Mouse (Mus musculus) heart, postnatal 0 days (tissue): ENCODE data around the gene Cfap44. TPM values are rescaled to one million over a fixed set of nuclear protein-coding genes. Genes with fewer than 3 reads are reported as not detected.

Experiments used
- ATAC-seq: fragments of 200-750 bp; cut with Nextera tagmentation; 2 replicates; pipeline ENCODE4 v1.8.0; 2017; ENCODE audit warnings: low read depth, moderate number of reproducible peaks, moderate library complexity; ENCODE audit not compliant: insufficient read depth
- DNase-seq: peaks from one replicate; pipeline ENCODE4 v3.0.0-alpha.2; 2016; ENCODE audit warnings: low spot score
- H3K27ac ChIP-seq: fragments of 300-500 bp; sonication (generic); 2 replicates; pipeline ENCODE4 v1.5.1; 2014; ENCODE audit warnings: low read depth, mild to moderate bottlenecking
- H3K27me3 ChIP-seq: fragments of 300-500 bp; sonication (generic); 2 replicates; pipeline ENCODE4 v1.6.1; 2014; ENCODE audit warnings: low read length, mixed read lengths; ENCODE audit not compliant: control insufficient read depth, insufficient read depth
- H3K36me3 ChIP-seq: fragments of 300-500 bp; sonication (generic); replicated peaks from 2 replicates; pipeline ENCODE4 v1.6.1; 2014; ENCODE audit warnings: low read length, mixed read lengths; ENCODE audit not compliant: control insufficient read depth, insufficient read depth
- H3K4me1 ChIP-seq: fragments of 300-500 bp; sonication (generic); 2 replicates; pipeline ENCODE4 v1.6.1; 2014; ENCODE audit warnings: antibody characterized with exemption; ENCODE audit not compliant: control insufficient read depth, insufficient read depth
- H3K4me2 ChIP-seq: fragments of 300-500 bp; sonication (generic); 2 replicates; pipeline ENCODE4 v1.6.1; 2014; ENCODE audit warnings: low read depth, mild to moderate bottlenecking, low read length, moderate library complexity
- H3K4me3 ChIP-seq: fragments of 300-500 bp; sonication (generic); 2 replicates; pipeline ENCODE4 v1.5.1; 2014; ENCODE audit warnings: low read depth, low read length
- H3K9ac ChIP-seq: fragments of 300-500 bp; sonication (generic); replicated peaks from 2 replicates; pipeline ENCODE4 v1.6.1; 2014; ENCODE audit warnings: low read depth, low read length, mixed read lengths
- H3K9me3 ChIP-seq: fragments of 300-500 bp; sonication (generic); replicated peaks from 2 replicates; pipeline ENCODE4 v1.6.1; 2016; ENCODE audit warnings: low read length; ENCODE audit not compliant: control insufficient read depth
- CTCF ChIP-seq: IDR thresholded peaks from 2 replicates; pipeline ENCODE4 v1.5.1; 2016; ENCODE audit warnings: antibody characterized with exemption, control low read depth, low read depth
- EP300 ChIP-seq: IDR thresholded peaks from 2 replicates; pipeline ENCODE4 v1.6.1; 2016; ENCODE audit warnings: antibody characterized with exemption, low read depth
- WGBS: fragments of 180-500 bp; shearing (Covaris S2); extraction: QIAGEN DNeasy Blood & Tissue Kit; methylation state at CpG from one replicate; pipeline ENCODE4 v1.1.7; 2014; 5-methylcytosine and 5-hydroxymethylcytosine counted together
- polyA plus RNA-seq: library from polyadenylated mRNA; unstranded; fragments of >200 nt; fragmentation: Nextera tagmentation; extraction: Ambion mirVana; gene quantifications from 2 replicates; pipeline ENCODE4 v1.2.1, GENCODE M21; 2015
- total RNA-seq: library from RNA; depleted of rRNA; stranded (reverse); fragments of >200 nt; gene quantifications from 2 replicates; pipeline ENCODE4 v1.2.3, GENCODE M21; 2014; ENCODE audit warnings: low replicate concordance

The Cfap44 gene
- total and polyA plus RNA-seq, 2 experiments from 2014 or later = not detected

DNA sequence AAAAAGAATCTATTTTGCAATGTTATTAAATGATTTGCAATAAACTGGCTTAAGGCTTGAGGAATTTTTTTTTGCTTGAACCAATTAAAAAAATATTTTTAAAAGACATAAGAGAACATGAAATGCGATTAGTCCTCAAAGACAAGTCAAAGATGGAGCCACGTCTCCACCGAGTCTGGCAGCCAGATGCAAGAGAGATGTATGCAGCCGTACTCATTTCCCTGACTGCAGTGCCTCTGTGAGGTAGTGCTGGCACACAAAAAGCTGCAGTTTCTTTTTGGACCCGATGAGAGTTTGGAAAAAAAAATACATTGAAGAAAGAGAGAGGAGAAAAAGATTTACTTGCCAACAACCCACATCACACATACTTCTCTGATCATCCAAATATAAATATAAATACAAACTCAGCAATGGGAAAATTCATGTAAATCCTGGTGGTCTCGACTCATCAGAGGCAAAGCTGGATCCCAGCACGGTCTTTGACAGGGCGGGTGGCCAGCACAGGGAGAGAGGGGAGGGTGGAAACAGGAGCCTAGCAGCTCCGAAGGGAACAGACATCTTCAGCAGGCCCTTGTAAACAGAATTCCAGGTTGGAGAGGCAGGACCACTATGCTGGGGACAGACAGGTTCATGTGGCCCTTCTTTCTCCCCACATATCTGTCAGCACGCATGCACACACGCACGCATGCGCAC lies 116.1 kb downstream of the Cfap44 start:
- Histone ChIP-seq H3K9ac (no peak overlapping the region), H3K4me2 (no peak overlapping the region), H3K4me1 (no peaks in the 10 kb centered on the region), H3K27me3 (no peaks in the 10 kb centered on the region), H3K9me3 (no peaks in the 10 kb centered on the region), H3K27ac (no peak overlapping the region), H3K4me3 (no peak overlapping the region), H3K36me3 (no peaks in the 10 kb centered on the region)
- TF ChIP-seq CTCF (no peak), EP300 (no peak)
- 75% methylated on average over 13 of the region's 13 CpGs for WGBS
- ATAC-seq (no peak), DNase-seq (no peak)

- no peaks in the 10 kb centered on the region for H3K4me1 ChIP-seq
- H3K9ac ChIP-seq = no peak overlapping the region
- H3K4me2 ChIP-seq = no peak overlapping the region
- DNase-seq = no peak
- no peaks in the 10 kb centered on the region for H3K27me3 ChIP-seq
- TF ChIP-seq EP300 (no peak), CTCF (no peak)
- 65% methylated on average over 6 of the region's 6 CpGs for WGBS
- H3K4me3 ChIP-seq = no peak overlapping the region
- no peak overlapping the region for H3K27ac ChIP-seq
- H3K36me3 ChIP-seq = peaks cover 4% of the 10 kb centered on the region; the same call in 1 of the 2 replicates
- no peaks in the 10 kb centered on the region for H3K9me3 ChIP-seq
- ATAC-seq = no peak
Observed at GRCm38 (mm10) chr16:44516498-44516897, 121.9 kb downstream of the Cfap44 start.

DNA sequence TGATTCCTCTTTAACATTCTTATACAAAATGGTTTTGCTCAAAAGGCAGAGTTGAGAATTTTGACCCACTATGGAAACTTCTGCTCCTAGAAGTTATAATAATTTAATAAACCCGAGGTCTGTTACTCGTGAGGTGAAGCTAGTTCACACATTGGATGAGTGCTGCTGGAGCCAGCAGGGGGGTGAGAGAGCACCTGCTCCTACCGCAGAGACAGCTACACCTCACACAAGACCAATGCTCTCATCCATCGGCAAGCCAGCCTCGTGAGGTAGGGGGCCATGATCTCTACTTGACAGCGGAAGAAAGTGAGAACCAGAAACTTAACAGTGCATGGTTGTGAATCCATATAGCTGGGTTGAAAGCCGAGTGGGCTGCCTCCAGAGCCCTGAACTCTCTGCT lies 129.0 kb downstream of the Cfap44 start:
- H3K36me3 ChIP-seq = peaks cover 4% of the 10 kb centered on the region; the same call in 1 of the 2 replicates
- H3K9me3 ChIP-seq = no peaks in the 10 kb centered on the region
- no peaks in the 10 kb centered on the region for H3K27me3 ChIP-seq
- TF ChIP-seq EP300 = no peak
- TF ChIP-seq CTCF = no peak
- no peak overlapping the region for H3K4me3 ChIP-seq
- H3K9ac ChIP-seq = no peak overlapping the region
- H3K4me2 ChIP-seq = no peak overlapping the region
- H3K4me1 ChIP-seq = no peaks in the 10 kb centered on the region
- DNase-seq = no peak
- 74% methylated on average over 7 of the region's 7 CpGs for WGBS
- ATAC-seq = no peak
- H3K27ac ChIP-seq = no peak overlapping the region

DNA sequence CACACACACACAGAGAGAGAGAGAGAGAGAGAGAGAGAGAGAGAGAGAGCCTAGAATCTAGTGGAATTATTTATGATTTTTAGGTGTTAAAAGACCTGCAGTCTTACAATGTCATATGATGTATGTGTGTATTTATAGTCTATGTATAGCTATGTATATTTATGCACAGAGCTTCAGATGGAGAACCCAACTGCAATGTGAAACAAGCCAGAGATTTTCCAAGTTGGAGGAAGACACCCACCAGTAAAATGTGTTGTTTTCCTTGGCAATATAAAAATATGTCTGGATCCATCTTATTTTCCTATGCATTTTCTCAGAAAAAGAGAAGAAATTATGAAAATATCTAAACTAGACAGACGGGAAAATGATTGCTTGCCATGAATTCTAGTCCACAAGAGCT lies 131.4 kb downstream of the Cfap44 start:
- Histone ChIP-seq H3K4me2 (no peak overlapping the region), H3K9me3 (no peaks in the 10 kb centered on the region), H3K36me3 (no peaks in the 10 kb centered on the region), H3K27me3 (no peaks in the 10 kb centered on the region), H3K4me1 (0 out of 2 replicates have a peak, but pooled peaks cover 3% of the 10 kb centered on the region), H3K27ac (no peak overlapping the region), H3K9ac (no peak overlapping the region), H3K4me3 (no peak overlapping the region)
- no peak for ATAC-seq
- TF ChIP-seq EP300 (no peak), CTCF (no peak)
- no peak for DNase-seq
- WGBS = 81% methylated on average over 1 of the region's 1 CpGs

DNA sequence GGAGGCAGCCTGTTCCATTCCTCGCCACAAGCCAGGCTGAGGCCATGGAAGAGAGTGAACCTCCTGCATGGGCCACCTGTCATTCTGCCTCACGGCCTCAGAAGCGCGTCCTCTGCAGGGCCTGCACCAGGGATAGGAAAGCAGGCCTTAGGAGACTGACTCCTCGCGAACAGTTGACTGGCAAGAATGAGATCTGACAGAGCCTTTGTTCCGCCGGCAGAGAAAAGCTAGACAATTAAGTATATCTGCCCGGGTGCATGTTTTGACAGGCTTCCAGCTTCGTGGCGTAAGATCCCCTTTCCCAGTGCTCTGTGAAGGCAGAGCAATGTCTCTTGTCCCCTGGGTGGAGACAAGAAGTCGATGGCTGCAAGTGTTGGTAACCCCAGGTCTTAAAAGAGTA lies 132.1 kb downstream of the Cfap44 start:
- Histone ChIP-seq H3K36me3 (no peaks in the 10 kb centered on the region), H3K4me1 (0 out of 2 replicates have a peak, but pooled peaks cover 3% of the 10 kb centered on the region), H3K4me3 (no peak overlapping the region), H3K4me2 (peak overlapping the region; percentile 19; the same call in 1 of the 2 replicates), H3K9ac (no peak overlapping the region), H3K9me3 (no peaks in the 10 kb centered on the region), H3K27me3 (no peaks in the 10 kb centered on the region), H3K27ac (no peak overlapping the region)
- ATAC-seq (peak; percentile 51; the same call in 1 of the 2 replicates), DNase-seq (peak; percentile 22)
- no peak for TF ChIP-seq CTCF
- no peak for TF ChIP-seq EP300
- 18% methylated on average over 12 of the region's 12 CpGs for WGBS
